Mouse (Mus musculus): ENCODE data around the gene Gm20388. TPM values are rescaled to one million over a fixed set of nuclear protein-coding genes. Genes with fewer than 3 reads are reported as not detected.

The Gm20388 gene
- total RNA-seq, 2 experiments from 2014 or later = 18.5 to 23.8 TPM

GRCm38 (mm10) chr8:122845662-122846061 is 2935.0 kb downstream of the Gm20388 start:
- no peak for ATAC-seq (replicated peaks; ENCODE audit: poor library complexity, severe bottlenecking)

- peak; percentile 89 for ATAC-seq (replicated peaks; ENCODE audit: poor library complexity, severe bottlenecking)
These were observed 2937.4 kb downstream of the Gm20388 start, which contains the start of gene Cdh15 for GRCm38 (mm10) chr8:122847829-122848561. TSS of gene Cdh15 (plus strand) at chr8:122847966.

- ATAC-seq (replicated peaks; ENCODE audit: poor library complexity, severe bottlenecking) = no peak
These were observed 2938.7 kb downstream of the Gm20388 start for GRCm38 (mm10) chr8:122849152-122849910.

- ATAC-seq (replicated peaks; ENCODE audit: poor library complexity, severe bottlenecking) = no peak
These were observed 2940.1 kb downstream of the Gm20388 start for GRCm38 (mm10) chr8:122850641-122851240.

GRCm38 (mm10) chr8:122851692-122852545 is 2941.3 kb downstream of the Gm20388 start:
- ATAC-seq (replicated peaks; ENCODE audit: poor library complexity, severe bottlenecking) = no peak

- no peak for ATAC-seq (replicated peaks; ENCODE audit: poor library complexity, severe bottlenecking)
These were observed 2941.9 kb downstream of the Gm20388 start for GRCm38 (mm10) chr8:122852546-122852905.

- no peak for ATAC-seq (replicated peaks; ENCODE audit: poor library complexity, severe bottlenecking)
These were observed 2942.7 kb downstream of the Gm20388 start for GRCm38 (mm10) chr8:122853340-122853771.

GRCm38 (mm10) chr8:122854388-122854787 is 2943.7 kb downstream of the Gm20388 start:
- ATAC-seq (replicated peaks; ENCODE audit: poor library complexity, severe bottlenecking) = no peak

- ATAC-seq (replicated peaks; ENCODE audit: poor library complexity, severe bottlenecking) = no peak
These were observed 2944.5 kb downstream of the Gm20388 start for GRCm38 (mm10) chr8:122855123-122855522.

- no peak for ATAC-seq (replicated peaks; ENCODE audit: poor library complexity, severe bottlenecking)
These were observed 2945.6 kb downstream of the Gm20388 start for GRCm38 (mm10) chr8:122856288-122856687.

GRCm38 (mm10) chr8:122859843-122860242 is 2949.2 kb downstream of the Gm20388 start:
- ATAC-seq (replicated peaks; ENCODE audit: poor library complexity, severe bottlenecking) = no peak

- ATAC-seq (replicated peaks; ENCODE audit: poor library complexity, severe bottlenecking) = no peak
These were observed 2954.1 kb downstream of the Gm20388 start for GRCm38 (mm10) chr8:122864719-122865129.

- no peak for ATAC-seq (replicated peaks; ENCODE audit: poor library complexity, severe bottlenecking)
These were observed 2954.8 kb downstream of the Gm20388 start for GRCm38 (mm10) chr8:122865441-122865840.

- ATAC-seq (replicated peaks; ENCODE audit: poor library complexity, severe bottlenecking) = no peak
These were observed 2955.6 kb downstream of the Gm20388 start for GRCm38 (mm10) chr8:122866231-122866630.

GRCm38 (mm10) chr8:122867982-122868381 is 2957.3 kb downstream of the Gm20388 start:
- no peak for ATAC-seq (replicated peaks; ENCODE audit: poor library complexity, severe bottlenecking)

GRCm38 (mm10) chr8:122870377-122870863 is 2959.8 kb downstream of the Gm20388 start:
- ATAC-seq (replicated peaks; ENCODE audit: poor library complexity, severe bottlenecking) = peak; percentile 90

GRCm38 (mm10) chr8:122871663-122872062 is 2961.0 kb downstream of the Gm20388 start:
- ATAC-seq (replicated peaks; ENCODE audit: poor library complexity, severe bottlenecking) = no peak

- ATAC-seq (replicated peaks; ENCODE audit: poor library complexity, severe bottlenecking) = peak; percentile 30
These were observed 2962.5 kb downstream of the Gm20388 start for GRCm38 (mm10) chr8:122873171-122873570.

- ATAC-seq (replicated peaks; ENCODE audit: poor library complexity, severe bottlenecking) = no peak
These were observed 2964.5 kb downstream of the Gm20388 start for GRCm38 (mm10) chr8:122875186-122875585.

- ATAC-seq (replicated peaks; ENCODE audit: poor library complexity, severe bottlenecking) = no peak
These were observed 2967.6 kb downstream of the Gm20388 start for GRCm38 (mm10) chr8:122878231-122878630.
